Mouse (Mus musculus) stomach, postnatal 0 days (tissue): ENCODE data around the gene Ptgds. TPM values are rescaled to one million over a fixed set of nuclear protein-coding genes. Genes with fewer than 3 reads are reported as not detected.

Source experiments
- ATAC-seq: fragments of 200-750 bp; cut with Nextera tagmentation; 2 replicates; pipeline ENCODE4 v1.8.0; 2017; ENCODE audit not compliant: low FRiP score, low TSS enrichment
- DNase-seq: peaks from one replicate; pipeline ENCODE4 v3.0.0-alpha.2; 2016; ENCODE audit warnings: low spot score
- H3K27ac ChIP-seq: fragments of 300-500 bp; sonication (generic); replicated peaks from 2 replicates; pipeline ENCODE4 v1.5.1; 2014; ENCODE audit warnings: mild to moderate bottlenecking, control low read depth
- H3K27me3 ChIP-seq: fragments of 300-500 bp; sonication (generic); 2 replicates; pipeline ENCODE4 v1.6.1; 2014; ENCODE audit warnings: low read length; ENCODE audit not compliant: control insufficient read depth, insufficient read depth
- H3K36me3 ChIP-seq: fragments of 300-500 bp; sonication (generic); 2 replicates; pipeline ENCODE4 v1.6.1; 2014; ENCODE audit warnings: low read length, mixed read lengths; ENCODE audit not compliant: control insufficient read depth, insufficient read depth
- H3K4me1 ChIP-seq: fragments of 300-500 bp; sonication (generic); replicated peaks from 2 replicates; pipeline ENCODE4 v1.6.1; 2014; ENCODE audit warnings: antibody characterized with exemption; ENCODE audit not compliant: control insufficient read depth, insufficient read depth
- H3K4me2 ChIP-seq: fragments of 300-500 bp; sonication (generic); replicated peaks from 2 replicates; pipeline ENCODE4 v1.6.1; 2014; ENCODE audit warnings: low read depth, mild to moderate bottlenecking, control low read depth, moderate library complexity
- H3K4me3 ChIP-seq: fragments of 300-500 bp; sonication (generic); 2 replicates; pipeline ENCODE4 v1.5.1; 2014; ENCODE audit warnings: low read depth, low read length, control low read depth
- H3K9ac ChIP-seq: fragments of 300-500 bp; sonication (generic); 2 replicates; pipeline ENCODE4 v1.6.1; 2014; ENCODE audit warnings: mild to moderate bottlenecking, low read length, control low read depth, mixed read lengths
- H3K9me3 ChIP-seq: fragments of 300-500 bp; sonication (generic); 2 replicates; pipeline ENCODE4 v1.6.1; 2016; ENCODE audit warnings: low read length; ENCODE audit not compliant: control insufficient read depth
- CTCF ChIP-seq: IDR thresholded peaks from 2 replicates; pipeline ENCODE4 v1.5.1; 2016; ENCODE audit warnings: antibody characterized with exemption, low read depth, mild to moderate bottlenecking, moderate library complexity
- EP300 ChIP-seq: optimal IDR thresholded peaks from 2 replicates; pipeline ENCODE3; 2016; ENCODE audit warnings: antibody characterized with exemption
- WGBS: fragments of 180-500 bp; shearing (Covaris S2); extraction: QIAGEN DNeasy Blood & Tissue Kit; methylation state at CpG from one replicate; pipeline ENCODE4 v1.1.7; 2014; 5-methylcytosine and 5-hydroxymethylcytosine counted together
- microRNA-seq: library from miRNA; unstranded; fragments of <30 nt; microRNA quantifications from one replicate; pipeline ENCODE4, GENCODE M21; 2016
- polyA plus RNA-seq: library from polyadenylated mRNA; unstranded; fragments of >200 nt; fragmentation: Nextera tagmentation; extraction: Ambion mirVana; gene quantifications from 2 replicates; pipeline ENCODE4 v1.2.1, GENCODE M21; 2015

Gene Ptgds
- polyA plus RNA-seq, 1 experiment from 2014 or later: 4.7 TPM

GRCm38 (mm10) chr2:25422587-25423410, 47.0 kb downstream of the Ptgds start, which contains the start of gene Fut7:
Gene Fut7 (plus strand): TSS chr2:25423267.
- ATAC-seq (no peak), DNase-seq (no peak)
- Histone ChIP-seq H3K27ac (no peak within 1 kb of the TSS), H3K27me3 (no peaks in the 10 kb centered on the region), H3K36me3 (no peaks in the 10 kb centered on the region), H3K9me3 (no peaks in the 10 kb centered on the region), H3K4me2 (no peak within 1 kb of the TSS), H3K4me1 (no peaks in the 10 kb centered on the region), H3K4me3 (no peak within 1 kb of the TSS), H3K9ac (no peak within 1 kb of the TSS)
- TF ChIP-seq EP300 (no peak), CTCF (no peak)
- WGBS: 52% methylated on average over 17 of the region's 17 CpGs

DNA sequence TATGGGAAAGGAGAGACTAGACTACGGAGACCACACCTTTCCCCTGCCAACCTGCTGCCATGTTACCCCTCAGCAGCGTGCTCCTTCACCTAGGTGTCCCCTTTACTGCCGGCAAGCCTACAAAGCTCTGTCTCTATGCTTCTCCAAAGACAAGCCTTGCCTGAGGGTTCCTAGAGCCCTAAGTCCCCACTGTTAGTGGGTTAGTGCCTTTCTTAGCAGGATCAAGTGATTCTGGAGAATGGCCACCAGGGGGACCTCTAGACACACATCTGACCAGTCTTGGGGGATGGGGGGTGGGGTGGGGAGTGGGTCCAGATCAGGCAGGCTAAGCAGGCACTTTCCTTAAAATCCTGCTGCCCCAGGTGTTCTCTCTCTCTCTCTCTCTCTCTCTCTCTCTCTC, 48.0 kb downstream of the Ptgds start:
- Histone ChIP-seq H3K4me3 (no peak overlapping the region), H3K27ac (no peak overlapping the region), H3K4me1 (no peaks in the 10 kb centered on the region), H3K4me2 (no peak overlapping the region), H3K9ac (no peak overlapping the region), H3K36me3 (no peaks in the 10 kb centered on the region), H3K9me3 (no peaks in the 10 kb centered on the region), H3K27me3 (no peaks in the 10 kb centered on the region)
- 27% methylated on average over 3 of the region's 3 CpGs for WGBS
- ATAC-seq (0 out of 2 replicates have a peak, but pooled peaks have one; percentile 21), DNase-seq (peak; percentile 50)
- no peak for TF ChIP-seq EP300
- TF ChIP-seq CTCF: peak; percentile 77

DNA sequence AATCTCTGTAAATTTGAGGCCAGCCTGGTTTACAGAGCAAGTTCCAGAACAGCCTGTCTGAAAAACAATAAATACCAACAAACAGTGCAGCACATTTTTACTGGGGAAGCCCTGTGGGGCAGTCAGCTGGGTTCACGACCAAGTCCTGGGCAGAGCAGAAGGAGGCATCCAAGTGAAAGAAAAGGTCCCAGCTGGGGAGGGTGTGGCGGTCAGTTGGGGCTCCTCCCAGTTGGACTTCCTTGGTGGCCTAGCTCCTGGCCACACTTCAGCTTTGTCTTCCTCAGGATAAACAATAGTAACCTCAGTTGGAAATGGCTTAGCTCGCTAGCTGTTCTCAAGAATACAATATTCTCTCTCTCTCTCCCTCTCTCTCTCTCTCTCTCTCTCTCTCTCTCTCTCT, 52.4 kb downstream of the Ptgds start:
- no peak for DNase-seq
- H3K4me2 ChIP-seq: no peak overlapping the region
- ATAC-seq: no peak
- 17% methylated on average over 3 of the region's 3 CpGs for WGBS
- H3K27ac ChIP-seq: no peak overlapping the region
- no peaks in the 10 kb centered on the region for H3K36me3 ChIP-seq
- no peaks in the 10 kb centered on the region for H3K9me3 ChIP-seq
- no peaks in the 10 kb centered on the region for H3K4me1 ChIP-seq
- TF ChIP-seq CTCF: no peak
- no peak for TF ChIP-seq EP300
- H3K9ac ChIP-seq: no peak overlapping the region
- H3K27me3 ChIP-seq: no peaks in the 10 kb centered on the region
- H3K4me3 ChIP-seq: no peak overlapping the region

Small RNAs within 50 kb of the gene (microRNA-seq; reads per million reads assigned to microRNA genes)
- not detected for gene Mir3087

Other genes with a start within 250 kb of the Ptgds start
- 475 and 486 TPM in 2 replicates for gene Tubb4b, start 245.3 kb downstream of the Ptgds start, polyA plus RNA-seq
- 0.10 and 0.12 TPM in 2 replicates for gene Slc34a3, start 235.7 kb downstream of the Ptgds start, polyA plus RNA-seq
- 0.51 and 0.91 TPM in 2 replicates for gene Rnf224, start 233.3 kb downstream of the Ptgds start, polyA plus RNA-seq
- gene Rnf208, start 227.8 kb downstream of the Ptgds start, polyA plus RNA-seq: 26.8 and 31.7 TPM in 2 replicates
- gene Cysrt1, start 227.6 kb downstream of the Ptgds start, polyA plus RNA-seq: 326 and 355 TPM in 2 replicates
- 12.8 and 16.6 TPM in 2 replicates for gene AL732309.1, start 223.2 kb downstream of the Ptgds start, polyA plus RNA-seq
- 38.2 and 39.7 TPM in 2 replicates for gene Tmem203, start 214.6 kb downstream of the Ptgds start, polyA plus RNA-seq
- gene Tprn, start 207.4 kb downstream of the Ptgds start, polyA plus RNA-seq: 17.4 and 20.3 TPM in 2 replicates
- gene Ssna1, start 197.6 kb downstream of the Ptgds start, polyA plus RNA-seq: 149 and 162 TPM in 2 replicates
- 57.5 and 59.6 TPM in 2 replicates for gene Anapc2, start 197.6 kb downstream of the Ptgds start, polyA plus RNA-seq
- not detected in 2 replicates for gene Tmem210, start 181.9 kb downstream of the Ptgds start, polyA plus RNA-seq
- gene Lrrc26, start 180.1 kb downstream of the Ptgds start, polyA plus RNA-seq: 34.9 and 42.1 TPM in 2 replicates
- 1.3 TPM in 2 replicates for gene Grin1, start 150.9 kb downstream of the Ptgds start, polyA plus RNA-seq
- gene Man1b1, start 137.7 kb downstream of the Ptgds start, polyA plus RNA-seq: 29.2 and 29.9 TPM in 2 replicates
- gene Dpp7, start 113.7 kb downstream of the Ptgds start, polyA plus RNA-seq: 9.5 and 9.9 TPM in 2 replicates
- gene Uap1l1, start 104.4 kb downstream of the Ptgds start, polyA plus RNA-seq: 33.2 and 36.9 TPM in 2 replicates
- 14.1 and 16.6 TPM in 2 replicates for gene Sapcd2, start 97.7 kb downstream of the Ptgds start, polyA plus RNA-seq
- gene Entpd2, start 74.2 kb downstream of the Ptgds start, polyA plus RNA-seq: 21.2 and 23.3 TPM in 2 replicates
- 52.8 and 53.0 TPM in 2 replicates for gene Npdc1, start 70.7 kb downstream of the Ptgds start, polyA plus RNA-seq
- 0.12 TPM in 1 of 2 replicates, not detected in the other for gene Fut7, start 46.8 kb downstream of the Ptgds start, polyA plus RNA-seq
- gene Abca2, start 41.3 kb downstream of the Ptgds start, polyA plus RNA-seq: 1.7 and 2.6 TPM in 2 replicates
- gene Clic3, start 13.2 kb downstream of the Ptgds start, polyA plus RNA-seq: 246 and 272 TPM in 2 replicates
- gene Paxx, start 9.0 kb downstream of the Ptgds start, polyA plus RNA-seq: 51.7 and 59.7 TPM in 2 replicates
- gene Lcn12, start 23.9 kb upstream of the Ptgds start, polyA plus RNA-seq: not detected in 2 replicates
- 39.3 and 47.5 TPM in 2 replicates for gene Fbxw5, start 30.7 kb upstream of the Ptgds start, polyA plus RNA-seq
- 2.8 and 3.8 TPM in 2 replicates for gene C8g, start 31.7 kb upstream of the Ptgds start, polyA plus RNA-seq
- gene Traf2, start 76.9 kb upstream of the Ptgds start, polyA plus RNA-seq: 15.9 and 16.0 TPM in 2 replicates
- gene Edf1, start 87.8 kb upstream of the Ptgds start, polyA plus RNA-seq: 351 and 372 TPM in 2 replicates
- 0.34 and 0.55 TPM in 2 replicates for gene Mamdc4, start 104.8 kb upstream of the Ptgds start, polyA plus RNA-seq
- gene Phpt1, start 105.2 kb upstream of the Ptgds start, polyA plus RNA-seq: 87.0 and 87.5 TPM in 2 replicates
- 0.29 and 0.52 TPM in 2 replicates for gene Ajm1, start 111.7 kb upstream of the Ptgds start, polyA plus RNA-seq
- gene Rabl6, start 138.5 kb upstream of the Ptgds start, polyA plus RNA-seq: 30.9 and 32.2 TPM in 2 replicates
- 0.21 and 0.34 TPM in 2 replicates for gene Ccdc183, start 147.6 kb upstream of the Ptgds start, polyA plus RNA-seq
- gene Tmem141, start 152.0 kb upstream of the Ptgds start, polyA plus RNA-seq: 32.4 and 33.3 TPM in 2 replicates
- gene Fcna, start 158.0 kb upstream of the Ptgds start, polyA plus RNA-seq: 3.5 and 3.8 TPM in 2 replicates
- 0.16 and 0.22 TPM in 2 replicates for gene Lcn8, start 183.1 kb upstream of the Ptgds start, polyA plus RNA-seq
- not detected in 2 replicates for gene Lcn5, start 187.9 kb upstream of the Ptgds start, polyA plus RNA-seq
- gene Lcn6, start 206.7 kb upstream of the Ptgds start, polyA plus RNA-seq: not detected in 2 replicates
- not detected in 2 replicates for gene Lcn10, start 212.7 kb upstream of the Ptgds start, polyA plus RNA-seq
- 0.39 TPM in 1 of 2 replicates, not detected in the other for gene Obp2a, start 230.0 kb upstream of the Ptgds start, polyA plus RNA-seq
- gene Bmyc, start 236.7 kb upstream of the Ptgds start, polyA plus RNA-seq: 53.9 and 55.6 TPM in 2 replicates